Mouse (Mus musculus) cerebellum, adult 11 months (tissue): ENCODE results near the gene Acap1.
"Not testable (repeated sequence)": the region's sequence is repeated elsewhere in the genome, so short reads cannot be mapped to it uniquely, and the experiment has no call there.

Experiments
- DNase-seq: peaks from one replicate; pipeline ENCODE4 v3.0.0; 2022

Acap1 gene

DNA sequence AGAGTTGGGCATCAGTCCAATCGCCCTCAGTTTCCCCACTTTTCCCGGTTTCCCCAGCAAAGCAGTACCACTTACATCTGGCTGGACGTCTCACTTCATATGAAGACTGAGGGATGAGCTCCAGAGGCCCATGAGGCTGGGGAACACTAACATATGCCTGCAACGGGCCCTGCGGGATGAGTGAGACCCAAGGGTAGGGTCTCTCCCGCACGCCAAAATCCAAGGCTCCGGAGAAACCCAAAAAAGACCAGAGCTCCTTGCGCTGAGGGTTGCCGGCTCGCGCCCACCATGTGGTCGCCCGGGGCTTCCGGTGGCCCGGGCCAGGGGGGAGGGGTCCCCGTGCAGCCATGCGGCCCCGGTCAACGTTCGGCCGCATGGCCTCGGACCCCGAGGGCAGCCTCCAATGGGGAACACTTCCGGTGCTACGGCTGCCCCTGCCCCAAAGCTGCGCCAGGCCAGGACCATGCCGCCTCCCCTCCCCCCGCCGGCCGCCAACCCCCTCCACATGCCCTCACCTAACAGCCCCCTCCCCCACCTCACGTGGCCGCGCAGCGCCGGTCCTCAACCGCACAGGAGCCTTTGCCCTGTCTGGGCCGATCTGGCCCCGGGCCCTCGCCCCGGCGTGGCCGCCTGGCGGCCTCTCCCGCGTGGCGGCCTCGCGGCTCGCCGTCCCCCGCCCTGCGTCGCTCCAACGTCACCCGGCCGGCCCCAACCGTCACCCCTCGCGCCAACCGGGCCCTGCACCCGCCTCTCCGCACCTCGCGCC lies 25.1 kb upstream of the Acap1 start:
- no peak for DNase-seq

DNA sequence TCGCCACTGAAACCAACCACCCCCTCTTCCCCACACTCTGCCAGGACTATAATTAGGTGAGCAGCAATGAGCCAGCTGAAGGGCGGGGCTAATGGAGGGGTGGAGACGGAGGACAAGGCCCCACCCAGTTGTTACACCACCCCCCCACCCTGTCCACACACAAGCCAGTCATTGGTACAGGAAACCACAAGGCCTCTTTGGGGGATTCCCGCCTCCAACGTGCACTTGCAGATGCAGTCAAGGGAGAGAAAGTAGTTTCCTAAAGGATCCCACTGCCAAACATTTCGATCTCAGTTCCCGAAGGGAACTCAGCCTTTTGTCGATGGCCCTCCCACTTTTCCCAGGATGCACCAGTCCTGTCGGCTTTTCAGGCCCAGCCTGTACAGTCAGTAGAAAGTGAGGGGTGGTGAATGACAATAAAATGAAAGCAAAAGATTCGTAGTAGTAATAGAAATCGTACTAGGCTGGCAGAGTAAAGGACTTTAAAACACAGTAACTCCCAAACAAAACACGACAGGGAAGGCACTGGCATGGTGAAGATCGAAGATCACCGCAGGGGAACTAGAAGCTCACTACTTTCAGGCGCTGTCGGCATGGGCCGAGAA lies 24.4 kb upstream of the Acap1 start:
- DNase-seq = peak; percentile 38

DNA sequence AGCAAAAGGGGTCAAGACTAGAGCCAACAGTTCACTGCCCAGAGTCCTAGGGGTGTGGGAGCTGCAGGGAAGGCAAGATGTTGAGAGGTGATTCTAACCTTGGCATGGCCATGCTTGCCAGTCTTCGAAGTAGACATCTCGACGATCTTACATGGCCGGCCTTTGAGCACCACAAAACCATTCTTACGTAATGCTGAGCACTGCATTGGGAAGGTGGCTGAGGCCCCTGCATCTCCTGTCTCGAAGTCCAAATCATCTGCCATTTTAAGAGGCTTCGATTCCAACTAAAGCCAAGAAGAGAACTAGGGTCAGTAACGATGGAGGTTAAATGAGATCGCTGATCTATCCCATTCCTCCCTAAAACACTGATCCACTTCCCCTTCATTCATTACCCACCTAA lies 23.7 kb upstream of the Acap1 start:
- DNase-seq = no peak

DNA sequence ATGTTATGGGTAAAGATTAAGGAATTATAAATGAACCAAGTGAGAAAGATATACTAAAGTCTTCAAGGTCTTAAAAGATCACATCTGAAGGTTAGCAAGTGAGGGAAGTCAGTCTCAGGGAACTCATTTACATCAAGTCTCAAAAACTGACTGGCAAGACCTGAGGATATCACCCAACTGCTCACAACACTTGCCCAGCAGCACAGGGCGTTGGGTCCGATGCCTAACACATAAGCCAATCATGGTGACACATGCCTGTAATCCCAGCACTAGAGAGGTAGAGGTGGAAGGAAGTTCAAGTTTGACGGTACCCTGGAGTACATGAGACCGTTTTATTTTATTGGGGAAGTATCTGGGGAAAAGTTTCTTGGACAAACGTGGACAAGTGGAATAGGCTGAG lies 22.8 kb upstream of the Acap1 start:
- no peak for DNase-seq

DNA sequence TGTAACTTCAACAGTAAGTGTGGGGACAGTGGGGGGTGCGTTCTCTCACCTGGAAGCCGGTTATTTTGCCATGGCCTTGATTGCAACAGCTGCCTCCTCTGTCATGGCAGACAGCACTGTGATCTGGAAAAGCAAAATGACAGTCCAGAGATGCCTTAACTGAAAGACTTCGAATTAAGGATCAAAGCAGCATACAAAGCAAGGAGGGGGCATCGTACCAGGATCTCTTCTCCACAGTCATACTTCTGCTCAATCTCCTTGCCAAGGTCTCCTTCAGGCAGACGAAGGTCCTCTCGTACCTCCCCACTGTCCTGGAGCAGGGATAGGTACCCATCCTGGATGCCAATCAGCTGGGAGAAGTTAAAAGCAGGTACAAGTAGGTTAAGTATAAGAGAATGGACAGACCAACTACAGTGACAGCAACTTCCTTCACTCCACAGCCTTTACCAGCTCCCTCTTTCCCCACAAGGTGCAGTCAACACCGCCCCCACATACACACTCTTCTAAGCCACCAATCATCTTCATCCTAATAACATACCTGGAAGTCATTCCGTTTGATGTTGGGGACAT lies 22.1 kb upstream of the Acap1 start:
- DNase-seq = no peak

DNA sequence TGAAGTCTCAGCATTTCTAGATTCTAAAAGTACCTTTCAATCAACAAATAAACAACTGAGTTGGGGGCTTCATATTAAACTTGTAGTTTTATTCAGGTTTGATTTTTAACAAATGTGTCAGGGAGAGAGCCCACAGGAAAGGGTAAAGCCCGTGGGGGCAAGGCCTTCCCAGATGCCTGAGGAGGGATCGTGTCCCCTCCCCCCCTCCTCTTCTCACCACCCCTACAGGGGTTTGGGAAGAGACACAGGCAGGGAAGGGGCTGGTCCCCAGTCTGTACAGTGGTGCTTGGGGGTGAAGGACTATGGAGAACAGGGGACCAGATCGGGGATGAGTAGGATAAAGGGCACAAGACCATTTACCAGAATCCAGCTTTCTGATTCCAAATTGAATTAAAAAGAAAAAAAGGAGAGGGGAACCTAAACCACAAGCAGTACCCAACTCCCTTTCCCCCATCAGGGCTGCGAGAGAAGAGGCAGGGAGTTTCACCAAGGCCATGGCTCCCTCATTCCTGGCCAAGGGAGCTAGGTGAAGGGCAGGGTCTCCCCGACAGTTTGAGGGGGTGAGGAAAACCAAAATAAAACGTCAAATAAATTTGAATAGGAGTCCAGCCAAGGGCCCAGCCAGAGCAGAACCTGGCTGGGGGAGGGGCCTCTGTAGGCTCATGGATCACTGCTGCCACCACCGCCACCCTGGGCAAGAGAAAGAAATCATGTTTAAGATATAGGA lies 21.5 kb upstream of the Acap1 start:
- not testable (repeated sequence) for DNase-seq

DNA sequence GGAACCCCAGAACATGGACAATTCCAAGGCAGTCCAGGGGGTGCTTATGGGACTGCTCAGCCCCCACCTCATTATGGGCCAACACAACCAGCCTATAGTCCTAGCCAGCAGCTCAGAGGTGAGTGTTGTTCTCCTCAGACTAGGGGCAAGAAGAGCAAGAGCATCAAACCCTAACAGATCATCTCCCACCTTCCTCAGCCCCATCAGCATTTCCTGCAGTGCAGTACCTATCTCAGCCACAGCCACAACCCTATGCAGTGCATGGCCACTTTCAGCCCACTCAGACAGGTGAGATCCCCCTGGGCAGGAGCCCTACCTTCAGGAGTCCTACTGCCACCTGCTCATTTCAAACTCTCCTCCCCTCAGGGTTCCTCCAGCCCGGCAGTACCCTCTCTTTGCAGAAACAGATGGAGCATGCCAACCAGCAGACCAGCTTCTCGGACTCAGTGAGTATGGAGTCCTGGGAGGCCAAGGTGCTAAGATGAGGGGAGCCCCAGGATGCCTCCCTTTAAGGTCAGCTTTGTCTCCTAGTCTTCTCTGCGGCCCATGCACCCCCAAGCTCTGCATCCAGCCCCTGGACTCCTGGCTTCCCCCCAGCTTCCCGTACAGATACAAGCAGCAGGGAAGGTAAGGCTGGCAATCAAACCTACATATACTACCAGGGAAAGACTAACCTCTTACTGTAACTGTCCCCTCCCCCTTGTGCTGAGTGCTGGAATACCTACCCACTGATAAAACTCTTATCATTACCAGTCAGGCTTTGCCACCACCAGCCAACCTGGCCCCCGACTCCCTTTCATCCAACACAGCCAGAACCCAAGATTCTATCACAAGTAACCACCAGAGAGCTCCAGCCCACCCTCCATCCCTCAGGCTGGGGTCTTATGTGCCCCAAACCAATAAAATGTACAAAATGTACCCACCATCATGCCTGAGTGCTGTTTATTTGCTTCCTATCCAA lies 20.6 kb upstream of the Acap1 start:
- DNase-seq = no peak

DNA sequence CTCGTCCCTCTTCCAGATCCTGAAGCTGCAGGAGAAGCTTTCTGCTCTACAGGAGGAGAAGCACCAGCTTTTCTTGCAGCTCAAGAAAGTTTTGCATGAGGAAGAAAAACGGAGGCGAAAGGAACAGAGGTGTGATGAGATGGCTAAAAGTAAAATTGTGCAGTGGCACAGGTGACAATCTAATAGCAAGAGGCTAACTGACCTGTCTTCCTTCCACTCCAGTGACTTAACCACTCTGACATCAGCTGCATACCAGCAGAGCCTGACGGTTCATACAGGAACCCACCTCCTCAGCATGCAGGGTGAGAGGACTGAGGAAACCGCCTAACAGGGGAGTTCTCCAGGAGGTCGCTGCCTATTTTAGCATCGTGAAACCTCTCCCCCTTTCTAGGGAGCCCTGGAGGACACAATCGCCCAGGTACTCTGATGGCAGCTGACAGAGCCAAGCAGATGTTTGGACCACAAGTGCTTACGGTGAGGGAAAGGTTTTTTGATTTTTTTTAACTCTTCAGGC lies 19.6 kb upstream of the Acap1 start:
- DNase-seq = no peak

DNA sequence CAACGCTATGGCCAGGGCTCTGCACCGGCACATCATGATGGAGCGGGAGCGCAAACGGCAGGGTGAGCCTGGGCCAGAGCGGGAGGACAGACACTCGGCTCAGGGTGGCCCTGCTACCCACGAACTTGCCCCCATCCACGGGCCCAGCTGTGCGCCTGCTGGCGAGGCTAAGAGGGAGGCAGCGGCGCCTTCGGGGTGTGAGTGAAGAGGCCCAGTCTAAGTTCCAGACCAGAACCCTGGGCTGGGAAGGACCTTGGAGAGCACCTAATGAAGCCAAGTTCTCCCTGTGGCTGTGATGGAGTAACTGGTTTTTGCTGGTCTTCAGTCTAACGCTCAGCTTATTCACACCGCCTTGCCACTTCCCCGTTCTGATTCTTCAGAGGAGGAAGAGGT lies 19.0 kb upstream of the Acap1 start:
- DNase-seq = no peak

DNA sequence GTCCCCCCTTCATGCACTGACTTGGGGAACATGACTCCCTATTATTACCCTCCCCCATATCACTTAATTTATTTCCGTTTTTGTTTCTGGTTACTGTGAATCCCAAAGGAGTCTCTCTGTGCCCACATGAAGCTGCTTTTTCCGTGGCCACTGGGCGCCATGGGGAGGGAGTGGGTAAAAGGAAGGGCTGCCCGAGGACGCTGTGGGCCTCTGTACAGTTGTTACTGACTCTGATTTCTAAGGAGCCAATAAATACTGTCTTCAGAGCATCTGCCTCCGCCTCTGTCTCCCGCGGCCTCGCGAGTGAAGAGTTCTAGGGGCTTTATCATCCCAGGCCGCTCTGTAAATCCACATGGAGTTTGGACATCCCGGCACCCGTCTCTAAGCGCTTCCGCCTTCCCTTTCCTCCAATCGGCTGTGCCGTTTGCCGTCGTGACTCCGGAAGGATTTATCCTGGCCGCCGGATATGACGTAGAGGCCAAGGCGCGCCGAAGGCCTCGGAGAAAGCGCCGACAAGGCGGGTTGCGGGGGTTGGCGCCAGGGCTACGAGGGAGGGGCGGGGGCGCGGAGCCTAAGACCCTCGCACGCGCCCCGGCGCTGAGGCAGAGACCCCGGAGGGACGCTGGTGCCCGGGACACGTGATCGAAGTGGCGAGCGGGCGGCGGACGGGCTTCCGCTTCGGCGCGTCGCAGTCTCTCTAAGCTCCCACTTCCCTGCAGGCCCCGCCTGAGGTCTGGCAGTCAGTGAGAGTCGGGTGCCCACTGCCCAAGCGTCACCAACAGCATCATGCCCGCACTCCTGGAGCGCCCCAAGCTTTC lies 18.4 kb upstream of the Acap1 start, which contains the start of gene Gps2:
Gene Gps2, plus strand, starts transcription at position 335 of the 818 bp plus-strand sequence.
- DNase-seq = peak; percentile 88

DNA sequence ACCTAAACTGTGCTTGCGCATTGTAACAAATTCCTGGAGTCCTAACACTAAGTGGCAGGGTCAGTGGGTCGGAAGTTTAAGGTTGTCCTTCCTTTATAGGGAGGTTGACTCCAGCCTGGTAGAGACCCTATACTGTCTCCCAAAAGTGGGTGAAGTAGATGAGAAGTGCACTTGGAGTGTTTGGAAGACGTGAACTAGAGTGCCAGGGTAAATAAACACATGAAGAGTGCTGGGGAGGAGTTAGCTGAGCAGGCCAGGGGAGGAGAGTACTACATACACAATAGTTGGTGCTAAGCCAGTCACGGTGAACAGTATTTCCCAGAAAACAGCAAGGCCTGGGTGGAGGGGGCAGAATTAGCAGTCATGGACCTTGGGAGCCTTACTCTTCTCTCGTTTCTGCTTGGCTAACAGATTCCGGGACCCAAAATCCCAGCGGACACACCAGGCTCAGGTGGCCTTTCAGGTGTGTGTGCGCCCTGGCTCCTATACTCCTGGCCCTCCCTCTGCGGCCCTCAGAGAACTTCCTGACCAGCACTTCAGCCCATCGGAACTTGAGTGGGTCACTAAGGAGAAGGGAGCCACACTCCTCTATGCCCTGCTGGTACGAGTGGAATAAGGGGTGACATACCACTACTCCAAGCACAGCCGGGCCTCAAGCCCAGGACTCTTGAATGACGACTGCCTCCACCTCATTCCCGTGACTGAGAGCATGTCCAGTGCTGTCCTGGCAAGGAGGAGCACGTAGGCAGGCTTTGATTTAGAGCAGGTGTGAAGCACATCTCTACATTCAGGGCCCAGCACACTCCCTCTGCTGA lies 17.6 kb upstream of the Acap1 start:
- DNase-seq = no peak

DNA sequence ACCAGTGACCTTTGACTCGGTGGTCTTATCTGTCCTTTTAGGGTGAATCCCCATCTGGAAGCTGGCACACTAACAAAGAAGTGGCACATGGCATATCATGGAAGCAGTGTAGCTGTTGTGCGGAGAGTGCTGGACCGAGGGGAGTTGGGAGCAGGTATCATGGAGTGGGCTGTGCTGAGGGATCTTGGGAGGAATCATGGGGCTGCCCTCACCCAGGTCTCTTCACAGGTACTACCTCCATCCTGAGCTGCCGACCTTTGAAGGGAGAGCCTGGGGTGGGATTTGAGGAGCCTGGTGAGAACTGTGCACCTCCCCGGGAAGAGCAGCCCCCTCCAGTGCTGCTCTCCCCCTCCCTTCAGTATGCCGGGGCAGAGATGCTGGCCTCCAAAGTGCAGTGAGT lies 16.4 kb upstream of the Acap1 start:
- DNase-seq = no peak

DNA sequence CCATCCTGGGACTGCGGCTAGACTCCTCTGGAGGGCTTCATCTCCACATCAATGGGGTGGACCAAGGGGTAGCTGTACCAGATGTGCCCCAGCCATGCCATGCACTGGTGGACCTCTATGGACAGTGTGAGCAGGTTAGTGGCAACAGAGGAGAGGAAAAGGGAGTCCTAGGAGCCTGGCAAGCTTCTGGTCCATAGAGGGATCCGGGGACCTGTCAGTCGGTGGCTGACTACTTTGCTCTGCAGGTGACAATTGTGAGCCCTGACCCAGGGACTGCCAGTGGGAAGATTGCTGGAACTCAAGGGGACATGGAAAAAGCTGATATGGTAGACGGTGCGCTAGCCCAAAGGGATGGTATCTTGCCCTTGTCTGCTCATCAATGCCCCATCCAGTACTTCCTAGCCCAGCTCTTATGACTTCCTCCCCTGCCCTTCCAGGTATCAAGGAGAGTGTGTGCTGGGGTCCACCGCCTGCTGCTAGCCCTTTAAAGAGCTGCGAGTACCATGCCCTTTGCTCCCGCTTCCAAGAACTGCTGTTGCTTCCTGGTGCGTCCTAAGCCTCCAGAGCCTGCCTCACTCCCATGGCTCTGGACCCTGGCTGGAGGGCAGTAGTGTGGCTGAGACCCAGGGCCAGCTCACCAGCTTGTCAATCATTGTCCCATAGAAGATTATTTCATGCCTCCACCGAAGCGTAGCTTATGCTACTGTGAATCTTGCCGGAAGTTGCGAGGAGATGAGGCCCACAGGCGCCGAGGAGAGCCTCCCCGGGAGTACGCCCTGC lies 15.6 kb upstream of the Acap1 start:
- no peak for DNase-seq

DNA sequence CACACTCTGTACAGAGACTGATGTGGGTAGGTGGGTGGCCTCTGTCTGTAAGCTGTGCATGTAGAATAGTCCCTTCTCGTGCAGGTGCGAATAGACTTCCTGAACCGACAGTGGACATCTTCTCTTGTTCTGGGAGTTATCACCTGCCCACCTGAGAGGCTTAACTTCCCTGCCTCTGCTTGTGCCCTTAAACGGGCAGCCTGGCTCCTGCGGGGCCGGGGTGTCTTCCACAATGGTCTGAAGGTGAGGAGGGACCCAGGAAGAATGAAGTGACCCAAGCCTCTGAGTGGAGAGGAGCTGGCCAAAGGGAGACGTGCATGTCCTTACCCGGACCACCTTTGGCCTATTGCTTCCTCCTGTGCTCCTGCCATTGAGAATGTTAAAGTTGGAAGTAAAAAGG lies 14.8 kb upstream of the Acap1 start:
- DNase-seq = no peak

DNA sequence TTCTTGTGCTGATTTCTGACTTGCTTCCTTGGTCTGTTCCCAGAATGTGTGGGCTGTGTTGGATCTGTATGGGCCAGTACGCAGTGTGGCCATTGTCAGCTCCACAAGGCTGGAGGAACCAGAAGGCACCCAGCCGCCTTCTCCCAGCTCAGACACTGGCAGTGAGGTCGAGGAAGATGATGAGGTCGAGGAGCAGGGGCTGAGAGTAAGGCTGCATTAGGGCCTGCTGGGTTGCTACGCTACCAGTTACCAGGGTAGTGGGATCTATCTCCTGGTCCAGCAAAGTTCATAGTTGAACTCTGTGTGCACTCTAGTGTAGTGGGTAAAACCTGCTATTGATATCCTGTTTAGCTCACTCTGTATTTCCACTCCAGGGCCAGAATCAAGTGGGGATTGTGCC lies 13.8 kb upstream of the Acap1 start:
- no peak for DNase-seq

DNA sequence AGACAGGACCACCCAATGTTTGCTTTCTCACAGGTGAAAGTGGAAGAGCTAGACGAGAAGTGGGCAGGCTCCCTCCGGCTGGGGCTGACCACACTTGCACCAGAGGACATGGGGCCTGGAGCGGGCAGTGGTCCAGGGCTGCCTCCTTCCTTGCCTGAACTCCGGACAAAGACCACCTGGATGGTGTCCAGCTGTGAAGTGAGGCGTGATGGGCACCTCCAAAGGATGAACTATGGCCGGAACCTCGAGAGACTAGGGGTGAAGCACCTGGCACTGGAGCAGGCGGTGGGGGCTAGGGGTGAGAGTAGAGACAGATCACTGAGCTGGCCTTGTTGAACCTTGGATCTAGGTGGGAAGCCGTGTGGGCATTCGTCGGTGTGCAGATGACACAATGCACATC lies 13.3 kb upstream of the Acap1 start:
- DNase-seq = no peak

DNA sequence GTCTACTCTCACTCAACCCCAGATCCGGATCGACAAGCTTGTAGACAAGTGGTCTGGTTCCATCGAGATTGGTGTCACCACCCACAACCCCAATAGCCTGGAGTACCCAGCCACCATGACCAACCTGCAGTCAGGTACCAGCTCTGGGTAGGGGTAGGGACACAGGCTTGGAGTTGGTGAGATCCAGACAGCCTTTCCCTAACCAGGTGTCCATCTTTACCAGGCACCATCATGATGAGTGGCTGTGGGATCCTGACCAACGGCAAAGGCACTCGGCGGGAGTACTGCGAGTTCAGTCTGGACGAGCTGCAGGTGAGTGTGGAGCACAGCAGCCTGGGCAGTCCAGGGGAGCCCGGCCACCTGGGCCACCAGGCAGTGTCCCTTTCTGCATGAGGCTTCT lies 9.0 kb upstream of the Acap1 start:
- DNase-seq = no peak

DNA sequence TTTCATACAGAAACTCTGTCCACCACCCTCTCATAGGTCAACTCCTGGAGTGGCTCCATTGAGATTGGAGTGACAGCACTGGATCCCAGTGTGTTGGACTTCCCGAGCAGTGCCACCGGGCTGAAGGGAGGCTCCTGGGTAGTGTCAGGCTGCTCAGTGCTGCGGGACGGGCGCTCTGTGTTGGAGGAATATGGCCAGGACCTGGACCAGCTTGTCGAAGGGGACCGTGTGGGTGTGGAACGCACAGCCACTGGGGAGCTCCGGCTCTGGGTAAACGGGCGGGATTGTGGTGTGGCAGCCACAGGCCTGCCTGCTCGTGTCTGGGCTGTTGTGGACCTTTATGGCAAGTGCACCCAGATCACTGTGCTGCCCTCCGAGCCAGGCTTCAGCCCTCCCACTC lies 7.6 kb upstream of the Acap1 start:
- peak; percentile 30 for DNase-seq

DNA sequence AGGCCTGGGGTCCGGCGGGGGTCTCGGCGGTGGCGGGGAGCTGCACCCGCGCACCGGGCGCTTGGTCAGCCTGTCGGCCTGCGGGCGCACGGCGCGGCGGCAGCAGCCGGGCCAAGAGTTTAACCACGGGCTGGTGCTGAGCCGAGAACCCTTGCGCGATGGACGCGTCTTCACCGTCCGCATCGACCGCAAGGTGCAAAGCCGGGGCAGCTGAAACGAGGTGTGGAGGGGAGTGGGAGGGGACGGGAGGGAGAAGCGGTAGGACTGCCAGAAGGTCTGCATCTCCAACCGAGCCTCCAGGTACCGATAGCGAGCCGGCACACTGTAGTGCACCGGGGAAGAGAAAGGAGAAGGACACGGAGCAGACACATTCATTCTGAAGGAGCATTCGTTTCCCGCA lies 6.7 kb upstream of the Acap1 start:
- no peak for DNase-seq

DNA sequence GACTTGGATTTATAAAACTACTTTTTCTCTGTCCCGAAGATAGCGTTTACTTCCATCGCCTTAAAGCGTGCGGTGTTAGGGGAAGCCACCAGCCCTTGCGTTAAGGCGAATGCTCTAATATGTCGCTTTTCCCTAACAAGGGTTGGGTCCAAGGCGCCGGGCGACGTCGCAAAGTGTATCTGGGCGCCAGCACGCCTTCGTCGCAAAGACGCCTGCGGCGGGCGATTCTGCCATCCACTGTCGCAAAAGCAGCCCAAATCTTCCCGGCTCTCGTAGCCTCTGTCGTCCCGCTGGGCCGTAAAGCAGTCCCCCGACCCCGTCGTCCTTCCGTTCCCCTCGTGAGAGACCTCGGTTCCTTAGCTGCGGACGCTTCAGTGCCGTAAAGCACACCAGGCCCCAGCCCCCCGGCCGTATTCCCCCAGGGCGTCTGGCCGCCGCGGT lies 6.1 kb upstream of the Acap1 start:
- peak; percentile 95 for DNase-seq
